Mouse (Mus musculus): ENCODE measurements at regions not wholly inside any gene's neighbourhood (a gene's known extent, or its start where the extent isn't known, plus 50 kb on each side); places are given as distances from the start of the nearest gene placed in this dataset.

DNA sequence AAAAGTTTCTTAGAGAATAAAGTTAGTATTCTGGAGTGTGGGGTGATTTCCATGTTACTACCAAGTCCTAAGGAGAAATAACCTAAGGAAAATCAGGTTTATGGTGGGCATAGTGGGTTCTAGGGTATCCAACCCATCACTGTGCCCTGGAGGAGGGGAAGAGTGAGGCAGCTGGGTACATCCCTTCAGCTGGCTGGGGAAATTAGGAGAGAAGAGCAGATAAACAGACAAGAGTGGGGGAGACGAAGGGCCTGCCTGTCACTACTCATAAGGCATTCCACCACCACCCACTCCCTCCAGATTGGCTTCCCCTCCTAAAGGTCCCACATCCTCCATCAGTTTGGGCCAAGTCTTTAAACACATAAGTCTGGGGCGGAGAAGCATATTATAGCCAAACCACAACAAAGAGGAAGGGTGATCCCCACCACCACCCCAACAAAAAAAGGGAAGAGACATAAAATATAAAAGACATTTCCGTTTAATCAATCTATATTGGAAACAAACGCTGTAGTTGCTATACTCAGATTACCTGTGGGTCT is 299.8 kb downstream of the Gm11361 start:
- peak; percentile 70 for ATAC-seq

- ATAC-seq: no peak
Measured at GRCm38 (mm10) chr13:28556385-28556938, 299.1 kb downstream of the Gm11361 start.

DNA sequence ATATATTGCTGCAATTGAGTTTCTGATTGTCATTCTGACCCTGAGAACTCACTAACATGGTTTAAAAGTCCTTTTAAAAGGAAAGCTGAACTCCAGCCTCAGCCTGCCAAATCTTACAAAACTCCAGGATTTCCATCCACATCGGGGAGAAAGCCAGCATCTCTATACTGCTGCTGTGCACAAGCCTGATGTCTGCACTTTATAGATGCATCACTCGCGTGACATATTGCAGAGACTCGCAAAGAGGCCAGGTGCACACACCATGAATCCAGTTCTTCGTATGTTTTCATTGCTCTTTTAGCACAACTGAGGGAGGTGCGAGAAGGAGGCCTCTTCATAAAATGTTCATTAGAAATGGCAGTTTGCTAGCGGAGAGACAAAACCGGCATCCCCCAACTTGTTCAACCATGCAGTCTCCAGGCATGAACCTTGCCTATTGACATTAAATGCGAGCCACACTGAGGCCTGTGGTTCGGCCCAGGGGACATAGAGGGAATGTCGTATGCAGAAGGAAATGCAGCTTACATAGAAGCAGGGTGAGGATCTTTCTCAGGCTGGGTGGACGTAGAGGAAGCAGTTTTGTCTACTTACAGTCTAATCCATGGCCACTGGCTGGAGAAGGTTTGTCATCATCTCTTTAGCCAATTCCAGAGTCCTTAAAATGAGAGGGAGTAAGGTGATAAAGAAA is 297.0 kb downstream of the Gm11361 start:
- no peak for ATAC-seq

GRCm38 (mm10) chr13:28552974-28553750 is 295.8 kb downstream of the Gm11361 start:
- ATAC-seq: no peak

GRCm38 (mm10) chr13:28551555-28551954 is 294.2 kb downstream of the Gm11361 start:
- peak; percentile 98 for ATAC-seq

DNA sequence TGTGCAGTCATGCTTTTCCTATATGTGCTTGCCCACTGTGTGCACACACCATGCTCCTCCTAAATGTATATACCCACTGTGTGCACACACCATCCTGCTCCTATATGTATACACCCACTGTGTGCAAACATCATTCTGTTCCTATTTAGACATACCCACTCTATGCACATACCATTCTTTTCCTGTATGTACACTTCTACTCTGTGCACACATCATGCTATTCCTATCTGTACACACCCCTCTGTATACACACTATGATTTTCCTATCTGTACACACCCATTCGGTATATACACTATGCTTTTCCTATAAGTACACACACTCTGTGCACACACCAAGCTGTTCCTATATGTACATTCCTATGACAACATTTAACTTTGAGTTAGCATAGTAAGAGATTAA is 288.5 kb downstream of the Gm11361 start:
- no peak for ATAC-seq

- ATAC-seq: no peak
Measured at GRCm38 (mm10) chr13:28545337-28545736, 288.0 kb downstream of the Gm11361 start.

GRCm38 (mm10) chr13:28544819-28545180 is 287.5 kb downstream of the Gm11361 start:
- ATAC-seq: no peak

DNA sequence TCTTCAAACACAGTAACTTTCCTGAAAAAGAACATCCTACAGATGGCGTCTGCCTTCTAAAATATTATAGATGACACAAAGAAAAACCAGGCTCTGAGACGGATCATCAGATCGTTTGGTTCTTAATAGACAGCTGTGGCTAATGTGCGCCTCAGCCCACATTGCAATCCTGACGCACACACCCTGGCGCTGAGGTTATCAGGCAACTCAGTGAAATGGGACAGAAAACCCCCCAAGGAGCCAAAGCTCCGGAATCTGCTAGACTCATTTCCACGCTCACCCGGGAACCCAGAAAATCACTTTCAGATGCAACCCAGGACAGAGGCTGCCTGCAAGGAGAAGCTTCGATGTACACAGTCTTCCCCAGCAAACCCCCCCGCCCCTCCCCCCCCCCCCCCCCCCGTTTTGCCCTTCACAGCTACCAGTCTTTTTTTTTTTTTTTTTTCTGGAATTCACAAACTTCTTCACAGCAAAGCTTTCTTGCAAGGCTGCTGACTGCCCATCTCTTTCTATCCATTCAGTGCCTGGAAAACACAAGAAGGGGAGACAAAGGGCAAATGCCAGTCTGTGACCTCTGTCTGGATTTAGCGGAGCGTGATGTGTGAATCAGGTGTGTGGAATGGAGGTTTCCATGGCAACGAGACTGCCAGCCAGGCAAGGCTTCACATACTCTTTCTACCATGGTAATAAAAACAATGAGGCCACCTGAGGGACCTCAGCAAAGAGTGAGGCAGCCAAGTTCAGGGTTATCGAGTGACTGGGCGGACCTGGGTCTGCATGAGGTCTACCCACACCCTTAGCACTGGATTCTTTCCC is 286.9 kb downstream of the Gm11361 start:
- no peak for ATAC-seq

DNA sequence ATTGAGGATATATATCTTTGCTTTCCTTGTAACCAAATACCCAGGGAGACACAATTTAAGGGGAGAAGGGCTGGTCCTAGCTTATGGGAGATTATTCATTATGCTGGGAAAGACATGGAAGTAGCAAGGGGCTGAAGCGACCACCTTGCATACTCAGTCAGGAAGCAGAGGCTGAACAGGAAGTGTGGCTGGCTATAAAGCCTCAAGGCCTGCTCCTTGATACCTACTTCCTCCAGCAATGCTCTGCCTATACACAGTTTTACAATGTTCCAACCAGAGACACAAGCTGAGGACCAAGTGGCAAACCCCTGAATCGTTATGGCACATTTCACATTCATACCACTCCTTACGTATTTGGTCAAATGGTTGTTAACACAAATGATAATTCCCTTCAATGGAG is 284.3 kb downstream of the Gm11361 start:
- no peak for ATAC-seq

- ATAC-seq: no peak
Measured at GRCm38 (mm10) chr13:28533080-28533479, 275.8 kb downstream of the Gm11361 start.

GRCm38 (mm10) chr13:28532278-28532677 is 274.9 kb downstream of the Gm11361 start:
- ATAC-seq: no peak

DNA sequence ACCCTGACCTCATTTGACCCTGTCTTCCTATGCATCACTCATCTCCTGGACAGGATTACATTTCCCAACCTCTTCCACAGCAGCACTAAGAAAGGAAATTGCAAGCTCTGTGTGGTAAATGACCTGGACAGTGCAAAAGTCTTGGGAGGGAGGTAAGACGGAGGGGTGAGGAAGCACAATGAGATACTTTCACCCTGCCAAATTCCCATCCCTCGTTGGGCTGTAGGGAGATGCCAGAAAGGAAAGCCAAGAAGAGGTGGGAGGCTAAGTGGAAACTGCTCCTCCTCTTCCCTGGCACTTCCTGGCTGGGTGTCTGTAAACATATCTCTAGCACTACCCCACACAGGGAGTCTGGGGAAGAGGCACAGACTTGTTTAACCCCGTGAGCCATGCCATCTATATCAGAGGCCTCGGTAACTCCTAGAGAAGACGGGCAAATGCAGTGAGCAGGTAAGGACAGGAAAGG is 274.2 kb downstream of the Gm11361 start:
- no peak for ATAC-seq

DNA sequence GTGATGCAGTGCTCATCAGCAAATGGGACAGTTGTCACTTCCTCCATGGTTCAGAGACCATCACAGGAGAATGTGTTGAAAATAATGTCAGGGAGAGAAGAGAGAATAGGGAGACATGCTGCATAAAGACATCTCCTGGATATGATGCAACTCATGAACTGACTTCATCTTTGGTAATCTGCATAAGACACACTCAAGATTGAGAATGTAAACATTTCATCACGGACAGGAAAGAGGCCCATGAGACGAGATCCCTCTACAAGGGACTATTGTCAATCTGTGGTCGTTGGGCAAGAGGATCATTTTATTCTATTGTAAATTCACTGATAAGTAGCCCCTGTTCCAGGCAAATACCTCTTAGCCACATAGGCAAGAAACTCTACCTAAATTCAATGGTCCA is 273.6 kb downstream of the Gm11361 start:
- no peak for ATAC-seq

DNA sequence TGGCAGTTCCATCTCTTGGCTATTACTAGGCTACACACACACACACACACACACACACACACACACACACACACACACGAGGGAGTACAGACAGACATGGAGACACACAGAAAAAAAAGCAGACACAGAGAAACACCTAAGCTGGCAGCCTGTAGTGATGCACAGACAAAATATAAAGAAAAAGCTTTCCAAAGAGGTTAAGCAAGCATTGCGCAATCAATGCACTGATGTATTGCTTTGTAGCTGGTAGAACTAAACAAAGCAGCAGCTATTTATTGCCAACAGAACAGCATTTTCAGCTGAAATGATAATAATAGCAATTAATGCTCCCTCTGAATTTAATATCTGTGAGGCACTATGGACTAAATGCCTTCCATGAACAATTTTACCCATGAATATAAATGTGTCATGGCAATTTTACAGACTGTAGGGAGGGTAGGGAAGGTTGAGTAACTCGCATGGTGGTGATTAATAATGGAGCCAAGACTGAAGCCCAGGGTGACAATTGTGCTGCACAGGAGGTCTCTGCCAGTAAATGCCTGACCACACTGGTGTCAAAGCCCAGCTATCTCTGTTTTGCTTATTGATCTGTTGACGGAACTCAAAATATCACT is 271.7 kb downstream of the Gm11361 start:
- ATAC-seq: no peak

GRCm38 (mm10) chr13:28526299-28526698 is 269.0 kb downstream of the Gm11361 start:
- ATAC-seq: no peak

DNA sequence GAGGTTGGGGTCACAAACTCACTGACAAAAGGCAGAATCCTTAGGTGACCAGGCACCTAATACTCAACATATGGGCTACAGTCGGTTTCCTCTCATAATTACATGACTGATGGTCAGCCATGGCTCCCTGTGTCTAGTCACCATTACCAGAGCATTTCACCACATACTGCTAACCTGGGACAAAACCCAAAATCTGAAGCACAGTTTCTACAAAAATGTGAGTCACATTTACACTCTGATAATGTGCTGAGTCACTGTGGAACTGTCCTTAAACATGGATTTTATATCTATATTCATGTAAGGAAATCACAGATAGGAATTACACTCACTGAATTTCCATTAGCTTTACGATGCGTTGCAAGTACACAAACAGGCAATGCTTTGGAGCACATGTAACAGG is 267.1 kb downstream of the Gm11361 start:
- ATAC-seq: no peak

DNA sequence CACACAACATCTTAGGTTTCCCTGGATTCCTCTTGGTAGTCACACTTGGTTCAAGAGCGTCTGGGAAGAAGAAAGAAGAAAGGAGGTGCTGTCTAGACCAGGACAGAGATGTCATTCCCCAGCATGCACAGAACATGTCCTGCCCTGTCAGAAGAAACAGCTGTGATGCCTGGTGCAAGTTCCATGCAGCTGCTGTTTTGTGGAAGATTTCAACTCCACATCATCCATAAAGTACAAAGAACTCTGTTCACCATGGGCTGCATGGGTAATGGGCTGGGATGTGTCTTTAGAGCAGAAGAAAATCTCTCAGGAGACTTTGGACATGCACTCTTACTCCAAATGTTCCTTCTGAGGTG is 262.8 kb downstream of the Gm11361 start:
- no peak for ATAC-seq

DNA sequence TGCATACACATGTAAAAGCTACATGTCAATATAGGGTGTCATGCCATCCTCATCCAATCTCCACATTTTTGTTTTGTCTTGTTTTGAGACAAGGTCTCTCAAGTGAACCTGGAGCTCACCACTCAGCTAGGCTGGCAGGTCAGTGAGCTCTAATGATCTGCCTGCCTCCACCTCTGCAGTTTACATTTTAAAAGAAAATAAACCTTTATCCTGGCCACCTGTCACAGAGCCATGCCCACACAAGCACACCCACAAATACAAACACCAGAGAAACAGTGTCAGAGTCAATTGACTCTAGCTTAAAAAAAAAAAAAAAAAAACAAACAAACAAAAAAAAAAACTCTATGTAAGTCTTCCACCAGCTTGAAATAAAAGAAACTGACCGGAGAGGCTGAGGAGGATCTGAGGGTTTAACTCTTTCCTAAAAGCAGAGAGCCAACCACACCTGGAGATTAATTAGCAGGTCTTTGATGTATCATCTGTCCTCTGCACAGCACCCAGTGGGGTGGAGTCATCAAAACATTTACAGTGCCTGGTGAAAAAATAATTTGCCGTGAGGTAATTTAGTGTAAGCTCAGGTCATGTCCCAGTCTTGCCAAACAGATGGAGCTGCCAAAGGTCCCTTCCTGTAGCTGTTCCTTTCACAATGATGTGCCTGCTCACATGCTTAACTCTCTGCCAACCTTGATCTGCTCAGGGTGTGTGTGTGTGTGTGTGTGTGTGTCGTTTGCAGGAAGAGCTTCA is 262.2 kb downstream of the Gm11361 start:
- ATAC-seq: no peak

- ATAC-seq: no peak
Measured at GRCm38 (mm10) chr13:28517161-28517560, 259.8 kb downstream of the Gm11361 start.

DNA sequence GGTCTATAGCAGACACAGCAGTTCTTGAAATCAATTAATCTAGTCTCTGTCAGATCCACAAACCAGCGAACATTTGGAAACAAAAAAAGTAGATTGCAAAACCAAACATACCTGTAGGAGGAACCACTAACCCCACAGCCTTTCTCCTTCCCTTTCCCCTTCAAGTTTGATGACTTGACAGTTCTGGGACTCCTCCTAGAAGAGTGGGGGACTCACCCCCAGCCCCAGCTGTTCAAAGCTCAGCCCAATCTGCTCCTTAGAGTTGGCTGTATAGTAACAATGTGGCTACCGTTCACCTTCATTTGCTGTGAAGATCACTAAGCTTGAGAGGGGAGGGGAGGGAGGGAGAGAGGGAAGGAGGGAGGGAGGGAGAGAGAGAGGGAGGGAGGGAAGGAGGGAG is 259.3 kb downstream of the Gm11361 start:
- ATAC-seq: no peak

DNA sequence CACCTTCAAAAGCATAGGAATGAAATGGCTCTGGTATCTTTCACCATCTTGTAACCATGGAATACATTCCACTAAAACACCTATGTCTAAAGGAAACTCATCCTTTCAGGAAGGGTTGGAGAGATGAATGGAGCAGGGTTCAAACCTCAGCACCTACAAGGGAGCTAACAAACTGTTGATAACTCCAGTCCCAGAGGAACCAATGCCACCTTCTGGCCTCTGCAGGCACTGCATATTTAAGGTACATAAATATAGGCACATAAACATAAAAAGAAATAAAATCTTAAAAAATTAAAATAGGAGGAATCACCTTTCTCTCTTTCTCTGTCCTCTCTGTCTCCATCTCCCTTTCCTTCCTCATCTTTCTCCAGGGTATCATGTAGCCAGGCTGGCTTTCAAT is 256.9 kb downstream of the Gm11361 start:
- ATAC-seq: no peak

All from inflammation-experienced regulatory T-cells, adult 6 months (primary cell).